Mouse (Mus musculus) stomach, postnatal 0 days (tissue): Measurements from ENCODE around the gene Msl3. TPM values are rescaled to one million over a fixed set of nuclear protein-coding genes. Genes with fewer than 3 reads are reported as not detected.

ENCODE experiments used
- ATAC-seq: fragments of 200-750 bp; cut with Nextera tagmentation; 2 replicates; pipeline ENCODE4 v1.8.0; 2017; ENCODE audit not compliant: low FRiP score, low TSS enrichment
- DNase-seq: peaks from one replicate; pipeline ENCODE4 v3.0.0-alpha.2; 2016; ENCODE audit warnings: low spot score
- H3K27ac ChIP-seq: fragments of 300-500 bp; sonication (generic); replicated peaks from 2 replicates; pipeline ENCODE4 v1.5.1; 2014; ENCODE audit warnings: mild to moderate bottlenecking, control low read depth
- H3K27me3 ChIP-seq: fragments of 300-500 bp; sonication (generic); 2 replicates; pipeline ENCODE4 v1.6.1; 2014; ENCODE audit warnings: low read length; ENCODE audit not compliant: control insufficient read depth, insufficient read depth
- H3K36me3 ChIP-seq: fragments of 300-500 bp; sonication (generic); 2 replicates; pipeline ENCODE4 v1.6.1; 2014; ENCODE audit warnings: low read length, mixed read lengths; ENCODE audit not compliant: control insufficient read depth, insufficient read depth
- H3K4me1 ChIP-seq: fragments of 300-500 bp; sonication (generic); replicated peaks from 2 replicates; pipeline ENCODE4 v1.6.1; 2014; ENCODE audit warnings: antibody characterized with exemption; ENCODE audit not compliant: control insufficient read depth, insufficient read depth
- H3K4me2 ChIP-seq: fragments of 300-500 bp; sonication (generic); replicated peaks from 2 replicates; pipeline ENCODE4 v1.6.1; 2014; ENCODE audit warnings: low read depth, mild to moderate bottlenecking, control low read depth, moderate library complexity
- H3K4me3 ChIP-seq: fragments of 300-500 bp; sonication (generic); 2 replicates; pipeline ENCODE4 v1.5.1; 2014; ENCODE audit warnings: low read depth, low read length, control low read depth
- H3K9ac ChIP-seq: fragments of 300-500 bp; sonication (generic); 2 replicates; pipeline ENCODE4 v1.6.1; 2014; ENCODE audit warnings: mild to moderate bottlenecking, low read length, control low read depth, mixed read lengths
- H3K9me3 ChIP-seq: fragments of 300-500 bp; sonication (generic); 2 replicates; pipeline ENCODE4 v1.6.1; 2016; ENCODE audit warnings: low read length; ENCODE audit not compliant: control insufficient read depth
- CTCF ChIP-seq: IDR thresholded peaks from 2 replicates; pipeline ENCODE4 v1.5.1; 2016; ENCODE audit warnings: antibody characterized with exemption, low read depth, mild to moderate bottlenecking, moderate library complexity
- EP300 ChIP-seq: optimal IDR thresholded peaks from 2 replicates; pipeline ENCODE3; 2016; ENCODE audit warnings: antibody characterized with exemption
- WGBS: fragments of 180-500 bp; shearing (Covaris S2); extraction: QIAGEN DNeasy Blood & Tissue Kit; methylation state at CpG from one replicate; pipeline ENCODE4 v1.1.7; 2014; 5-methylcytosine and 5-hydroxymethylcytosine counted together
- polyA plus RNA-seq: library from polyadenylated mRNA; unstranded; fragments of >200 nt; fragmentation: Nextera tagmentation; extraction: Ambion mirVana; gene quantifications from 2 replicates; pipeline ENCODE4 v1.2.1, GENCODE M21; 2015

Msl3 gene
- polyA plus RNA-seq, 1 experiment from 2014 or later, result 22.0 TPM

GRCm38 (mm10) chrX:168647746-168648145 lies 26.0 kb downstream of the Msl3 start:
- ATAC-seq, result no peak
- TF ChIP-seq EP300, result no peak
- no peak for TF ChIP-seq CTCF
- no peak overlapping the region for H3K4me3 ChIP-seq

GRCm38 (mm10) chrX:168643451-168643850 lies 30.2 kb downstream of the Msl3 start:
- Histone ChIP-seq H3K27ac (no peak overlapping the region), H3K9me3 (no peaks in the 10 kb centered on the region), H3K27me3 (no peaks in the 10 kb centered on the region), H3K4me2 (no peak overlapping the region), H3K4me3 (no peak overlapping the region), H3K36me3 (no peaks in the 10 kb centered on the region), H3K9ac (no peak overlapping the region), H3K4me1 (no peaks in the 10 kb centered on the region)
- TF ChIP-seq CTCF (no peak), EP300 (no peak)
- 88% methylated on average over 1 of the region's 1 CpGs for WGBS
- ATAC-seq, result no peak
- DNase-seq, result no peak

More at GRCm38 (mm10) chrX:168647746-168648145, 26.0 kb downstream of the Msl3 start:
- Histone ChIP-seq H3K4me1 (no peaks in the 10 kb centered on the region), H3K4me2 (no peak overlapping the region), H3K9me3 (no peaks in the 10 kb centered on the region), H3K27ac (no peak overlapping the region), H3K9ac (no peak overlapping the region), H3K36me3 (no peaks in the 10 kb centered on the region), H3K27me3 (no peaks in the 10 kb centered on the region)
- WGBS, result 71% methylated on average over 3 of the region's 3 CpGs
- DNase-seq, result no peak

DNA sequence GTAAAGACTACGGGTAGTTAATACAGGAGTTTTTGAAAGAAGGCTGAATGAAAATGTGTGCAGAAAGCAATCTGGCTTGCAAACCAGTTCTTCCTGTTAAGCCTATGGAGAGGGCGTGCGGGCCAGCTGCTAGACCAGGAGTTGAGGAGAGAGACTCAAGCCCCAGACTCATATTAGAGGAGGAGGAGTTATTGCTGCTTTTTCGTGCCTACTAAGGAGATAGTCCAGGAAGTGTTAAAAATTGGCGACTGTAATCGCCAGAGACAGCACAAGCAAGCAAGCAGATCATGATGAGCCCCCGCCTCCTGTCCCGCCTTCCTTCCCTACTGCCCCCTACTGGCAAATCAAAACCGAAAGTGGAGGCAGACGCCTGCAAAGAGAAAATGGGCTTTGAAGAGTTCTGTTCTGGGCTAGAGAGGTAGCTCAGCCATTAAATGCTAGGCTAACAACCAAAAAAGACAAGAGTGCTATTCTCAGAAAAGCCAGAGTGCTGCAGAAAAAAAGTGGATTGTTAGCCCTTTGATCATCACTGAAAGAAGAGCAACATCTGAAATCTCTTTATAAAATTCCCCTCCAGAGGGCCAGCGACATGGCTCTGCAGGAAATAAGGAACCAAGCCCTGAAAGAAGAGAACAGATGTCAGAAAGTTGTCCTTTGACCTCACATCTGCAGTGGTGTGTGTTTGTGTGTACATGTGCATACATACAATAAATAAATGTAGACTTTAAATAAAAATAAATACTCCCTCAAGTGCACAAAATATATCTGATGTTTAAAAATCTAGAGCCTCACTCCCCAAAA lies 33.9 kb downstream of the Msl3 start:
- peak; percentile 68; the same call in 1 of the 2 replicates for ATAC-seq
- Histone ChIP-seq H3K27ac (peak overlapping the region; percentile 49; the same call in 1 of the 2 replicates), H3K27me3 (no peaks in the 10 kb centered on the region), H3K4me1 (no peaks in the 10 kb centered on the region), H3K4me2 (peak overlapping the region; percentile 48), H3K36me3 (no peaks in the 10 kb centered on the region), H3K9me3 (no peaks in the 10 kb centered on the region), H3K4me3 (peak overlapping the region; percentile 38), H3K9ac (no peak overlapping the region)
- TF ChIP-seq EP300 (no peak), CTCF (peak; percentile 74)
- peak; percentile 64 for DNase-seq
- WGBS, result 19% methylated on average over 11 of the region's 11 CpGs

Other genes starting within 250 kb of the Msl3 start
- gene Frmpd4, start 96.7 kb downstream of the Msl3 start, polyA plus RNA-seq, result 0.07 and 0.11 TPM in 2 replicates
- gene Arhgap6, start 121.2 kb upstream of the Msl3 start, polyA plus RNA-seq, result 4.8 and 5.0 TPM in 2 replicates